Mouse (Mus musculus) forebrain, embryonic 10.5 days (tissue): ENCODE data around the gene Wnt11. TPM values are rescaled to one million over a fixed set of nuclear protein-coding genes. Genes with fewer than 3 reads are reported as not detected.

Source experiments
- DNase-seq: peaks from one replicate; pipeline ENCODE4 v3.0.0-alpha.2; 2017; ENCODE audit warnings: low spot score; ENCODE audit errors: extremely low spot score
- H3K27ac ChIP-seq: fragments of 300-500 bp; sonication (generic); 2 replicates; pipeline ENCODE4 v1.5.1; 2016; ENCODE audit warnings: mild to moderate bottlenecking
- H3K27me3 ChIP-seq: fragments of 300-500 bp; sonication (generic); 2 replicates; pipeline ENCODE4 v1.6.1; 2016; ENCODE audit warnings: mild to moderate bottlenecking; ENCODE audit not compliant: poor library complexity, severe bottlenecking
- H3K36me3 ChIP-seq: fragments of 300-500 bp; sonication (generic); replicated peaks from 2 replicates; pipeline ENCODE4 v1.6.1; 2016; ENCODE audit warnings: mild to moderate bottlenecking, moderate library complexity
- H3K4me1 ChIP-seq: fragments of 300-500 bp; sonication (generic); 2 replicates; pipeline ENCODE4 v1.6.1; 2016
- H3K4me3 ChIP-seq: fragments of 300-500 bp; sonication (generic); 2 replicates; pipeline ENCODE4 v1.5.1; 2016; ENCODE audit warnings: mild to moderate bottlenecking, moderate library complexity
- H3K9me3 ChIP-seq: fragments of 300-500 bp; sonication (generic); 2 replicates; pipeline ENCODE4 v1.6.1; 2016; ENCODE audit warnings: mild to moderate bottlenecking, moderate library complexity
- WGBS: fragments of 180-500 bp; shearing (Covaris S2); methylation state at CpG from one replicate; pipeline ENCODE4 v1.1.7; 2016; 5-methylcytosine and 5-hydroxymethylcytosine counted together
- polyA plus RNA-seq: library from polyadenylated mRNA; unstranded; fragments of >200 nt; fragmentation: Nextera tagmentation; extraction: Ambion mirVana; gene quantifications from 2 replicates; pipeline ENCODE4 v1.2.1, GENCODE M21; 2016

Gene Wnt11
- polyA plus RNA-seq, 1 experiment from 2014 or later = 0.17 TPM

- no peak overlapping the region for H3K27ac ChIP-seq
- peaks cover 35% of the 10 kb centered on the region for H3K4me1 ChIP-seq
- WGBS = 100% methylated on average over 1 of the region's 1 CpGs
- no peak overlapping the region for H3K4me3 ChIP-seq
- 0 out of 2 replicates have a peak, but pooled peaks cover 2% of the 10 kb centered on the region for H3K36me3 ChIP-seq
- H3K9me3 ChIP-seq = peaks cover 4% of the 10 kb centered on the region; the same call in 1 of the 2 replicates
- no peaks in the 10 kb centered on the region for H3K27me3 ChIP-seq
- DNase-seq = no peak
These were observed 66.2 kb downstream of the Wnt11 start for GRCm38 (mm10) chr7:98901120-98901519.

DNA sequence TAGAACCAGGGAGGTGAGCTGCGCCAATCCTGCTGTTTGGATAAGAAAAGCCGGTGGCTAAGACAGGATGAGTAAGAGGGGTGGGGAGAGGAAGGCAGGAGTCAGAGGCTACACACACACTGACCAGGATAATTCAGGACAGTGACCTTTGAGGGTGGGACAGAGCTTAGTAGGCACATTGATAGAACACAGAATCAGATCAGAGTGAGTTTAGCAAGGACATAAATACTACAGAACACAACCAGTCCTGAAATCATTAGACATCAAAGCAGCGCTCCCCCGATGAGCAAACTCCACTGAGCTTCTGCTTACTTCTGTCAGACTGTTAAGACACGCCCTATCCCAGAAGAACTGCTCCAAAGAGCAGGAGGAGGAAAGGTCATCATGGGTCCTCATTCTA, 69.0 kb downstream of the Wnt11 start:
- Histone ChIP-seq H3K9me3 (peaks cover 4% of the 10 kb centered on the region; the same call in 1 of the 2 replicates), H3K4me3 (no peak overlapping the region), H3K36me3 (0 out of 2 replicates have a peak, but pooled peaks cover 2% of the 10 kb centered on the region), H3K27me3 (no peaks in the 10 kb centered on the region), H3K27ac (no peak overlapping the region), H3K4me1 (peaks cover 39% of the 10 kb centered on the region)
- no peak for DNase-seq
- 52% methylated on average over 5 of the region's 5 CpGs for WGBS

Other genes with a start within 250 kb of the Wnt11 start
- 40.6 and 43.0 TPM in 2 replicates for gene Emsy, start 178.3 kb upstream of the Wnt11 start, polyA plus RNA-seq
- 58.1 and 58.2 TPM in 2 replicates for gene Thap12, start 132.0 kb upstream of the Wnt11 start, polyA plus RNA-seq